Mouse (Mus musculus) G1E (cell line): ENCODE data around the gene Tln1. TPM values are rescaled to one million over a fixed set of nuclear protein-coding genes. Genes with fewer than 3 reads are reported as not detected.
A peak's percentile ranks its signal among the peaks of the same experiment; 100 is the strongest.
"Not testable (repeated sequence)": the region's sequence is repeated elsewhere in the genome, so short reads cannot be mapped to it uniquely, and the experiment has no call there.

Experiments used
- ATAC-seq: 2 replicates; pipeline ENCODE4 v1.8.0; 2016; ENCODE audit warnings: mild to moderate bottlenecking; ENCODE audit not compliant: insufficient number of reproducible peaks, poor library complexity, low FRiP score, severe bottlenecking; ENCODE audit errors: extremely low read depth
- DNase-seq: peaks from one replicate; pipeline ENCODE4 v3.0.0; 2012; ENCODE audit warnings: low spot score
- H3K27me3 ChIP-seq: 2 replicates; pipeline ENCODE4 v1.6.1; 2012; ENCODE audit warnings: mild to moderate bottlenecking, low read length, inconsistent platforms; ENCODE audit not compliant: insufficient read depth
- H3K36me3 ChIP-seq: replicated peaks from 2 replicates; pipeline ENCODE3; 2012; ENCODE audit warnings: mild to moderate bottlenecking, inconsistent platforms
- H3K4me1 ChIP-seq: 2 replicates; pipeline ENCODE4 v1.6.1; 2012; ENCODE audit warnings: low read depth, low read length, inconsistent platforms, mixed read lengths; ENCODE audit not compliant: insufficient read depth
- H3K4me3 ChIP-seq: 2 replicates; pipeline ENCODE4 v1.5.1; 2012; ENCODE audit warnings: low read depth, mild to moderate bottlenecking, inconsistent platforms, low read length, moderate library complexity, mixed read lengths
- H3K9me3 ChIP-seq: replicated peaks from 2 replicates; pipeline ENCODE4 v1.6.1; 2012; ENCODE audit warnings: inconsistent platforms
- CTCF ChIP-seq: IDR thresholded peaks from 2 replicates; pipeline ENCODE4 v1.5.1; 2012; ENCODE audit warnings: low read depth, low read length, inconsistent platforms, mixed read lengths
- GATA1 ChIP-seq: IDR thresholded peaks from 2 replicates; pipeline ENCODE4 v1.6.1; 2012; ENCODE audit warnings: borderline replicate concordance, low read length, inconsistent platforms, mixed read lengths
- GATA2 ChIP-seq: IDR thresholded peaks from 2 replicates; pipeline ENCODE4 v1.6.1; 2012; ENCODE audit warnings: low read depth, low read length, inconsistent platforms, borderline replicate concordance
- POLR2AphosphoS5 ChIP-seq: IDR thresholded peaks from 2 replicates; pipeline ENCODE4 v1.6.1; 2012; ENCODE audit warnings: low read depth, low read length, inconsistent platforms; ENCODE audit not compliant: insufficient replicate concordance
- TAL1 ChIP-seq: conservative IDR thresholded peaks from 2 replicates; pipeline ENCODE4 v1.6.1; 2012; ENCODE audit warnings: low read depth, low read length, inconsistent platforms, mixed read lengths
- polyA plus RNA-seq: library from polyadenylated mRNA; stranded (reverse); fragments of >175 nt; gene quantifications from 2 replicates; pipeline ENCODE4 v1.2.3, GENCODE M21; 2012
- total RNA-seq, 2 experiments: library from RNA; stranded (forward) in 1 of 2; stranded (reverse) in 1 of 2; fragments of 200-1000 nt in 1 of 2; fragments of >200 nt in 1 of 2; fragmentation: Nextera tagmentation in 1 of 2; gene quantifications; 2 replicates each; pipeline ENCODE4 v1.2.3; 2014 to 2017

The Tln1 gene
- total and polyA plus RNA-seq, 3 experiments: 163 to 262 (median 167) TPM

DNA sequence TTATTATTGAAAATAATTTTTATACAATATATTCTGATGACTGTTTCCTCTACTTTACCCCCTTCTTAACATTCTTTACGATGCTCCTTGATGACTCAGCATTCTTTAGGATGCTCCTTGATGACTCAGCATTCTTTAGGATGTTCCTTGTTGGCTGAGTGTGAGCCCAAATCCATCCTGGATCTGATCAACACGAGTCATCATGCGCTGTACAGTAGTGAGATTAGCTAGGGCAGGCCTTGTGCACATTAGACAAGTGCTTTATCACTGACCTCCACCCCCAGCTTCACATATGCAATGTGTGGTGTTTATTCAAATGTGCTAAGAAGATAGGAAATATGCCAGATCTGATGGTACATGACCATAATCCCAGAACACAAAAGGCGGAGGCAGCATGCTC is 35.7 kb upstream of the Tln1 start:
- Histone ChIP-seq H3K9me3 (no peaks in the 10 kb centered on the region), H3K27me3 (no peaks in the 10 kb centered on the region), H3K36me3 (no peaks in the 10 kb centered on the region), H3K4me3 (no peak overlapping the region), H3K4me1 (peaks cover 56% of the 10 kb centered on the region)
- TF ChIP-seq POLR2AphosphoS5 (no peak), TAL1 (peak; percentile 77), CTCF (no peak), GATA1 (no peak), GATA2 (no peak)
- DNase-seq: no peak
- ATAC-seq: peak; percentile 79

DNA sequence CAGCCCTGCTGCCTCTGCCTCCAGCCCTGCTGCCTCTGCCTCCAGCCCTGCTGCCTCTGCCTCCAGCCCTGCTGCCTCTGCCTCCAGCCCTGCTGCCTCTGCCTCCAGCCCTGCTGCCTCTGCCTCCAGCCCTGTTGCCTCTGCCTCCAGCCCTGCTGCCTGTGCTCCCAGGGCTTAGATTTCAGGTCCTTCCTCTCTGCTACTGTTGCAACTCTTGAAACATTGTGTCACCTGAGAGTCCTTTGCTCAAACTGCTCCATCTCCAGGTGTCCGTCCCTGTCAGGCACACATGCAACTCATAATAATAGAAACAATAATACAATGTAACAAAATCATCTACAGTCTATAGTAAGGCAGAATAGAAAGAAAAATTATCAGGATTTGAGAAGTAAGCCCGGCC is 34.1 kb upstream of the Tln1 start:
- DNase-seq, H3K9me3 ChIP-seq, ATAC-seq, H3K27me3 ChIP-seq, H3K36me3 ChIP-seq, H3K4me3 ChIP-seq: not testable (repeated sequence)
- peaks cover 51% of the 10 kb centered on the region for H3K4me1 ChIP-seq

DNA sequence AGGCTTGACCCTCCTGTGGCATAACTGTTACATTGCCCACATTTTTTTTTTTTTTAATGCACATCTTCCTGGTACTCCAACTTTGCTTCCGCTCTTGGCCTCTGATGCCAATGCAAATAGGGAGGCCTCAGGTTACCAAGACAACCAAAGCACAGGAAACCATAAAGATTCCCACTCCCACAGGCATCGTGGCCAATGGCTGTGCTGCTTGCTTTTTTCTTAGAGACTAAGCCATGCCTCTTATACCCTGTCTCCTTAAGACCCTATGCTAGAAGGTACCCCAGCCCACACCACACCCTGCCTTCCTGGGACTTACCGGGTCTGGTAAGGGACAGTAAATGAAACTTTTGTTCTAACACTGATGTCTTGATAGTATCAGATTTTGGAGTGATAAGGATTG is 31.0 kb upstream of the Tln1 start:
- Histone ChIP-seq H3K27me3 (no peaks in the 10 kb centered on the region), H3K4me3 (no peak overlapping the region), H3K4me1 (peaks cover 20% of the 10 kb centered on the region)

DNA sequence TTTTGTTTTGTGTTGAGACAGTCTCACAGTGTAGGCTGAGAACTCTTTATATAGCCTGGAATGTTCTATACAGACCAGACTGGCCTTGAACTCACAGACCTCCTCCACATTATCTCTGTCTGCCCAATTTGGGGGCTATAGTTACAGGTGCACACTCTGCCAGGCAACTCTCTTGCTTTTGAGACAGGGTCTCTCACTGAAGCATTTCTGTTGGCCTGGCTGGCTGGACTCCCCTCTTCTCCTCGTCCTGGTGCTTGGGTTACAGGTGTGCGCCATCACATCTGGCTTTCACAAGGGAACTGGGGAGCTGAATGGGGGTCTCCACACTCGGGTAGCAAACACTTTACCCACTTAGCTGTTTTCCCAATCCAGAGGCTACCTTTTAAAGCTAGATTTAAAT is 29.5 kb upstream of the Tln1 start:
- Histone ChIP-seq H3K36me3 (peaks cover 5% of the 10 kb centered on the region), H3K4me3 (no peak overlapping the region), H3K27me3 (no peaks in the 10 kb centered on the region), H3K4me1 (peaks cover 12% of the 10 kb centered on the region), H3K9me3 (no peaks in the 10 kb centered on the region)
- no peak for TF ChIP-seq GATA2
- no peak for TF ChIP-seq CTCF
- no peak for TF ChIP-seq TAL1
- no peak for TF ChIP-seq GATA1
- no peak for TF ChIP-seq POLR2AphosphoS5
- DNase-seq: no peak
- no peak for ATAC-seq

More for the DNA sequence above, 31.0 kb upstream of the Tln1 start:
- TF ChIP-seq GATA2: no peak
- no peak for TF ChIP-seq GATA1
- TF ChIP-seq POLR2AphosphoS5: no peak
- TF ChIP-seq TAL1: no peak
- no peak for TF ChIP-seq CTCF
- Histone ChIP-seq H3K36me3 (no peaks in the 10 kb centered on the region), H3K9me3 (no peaks in the 10 kb centered on the region)
- DNase-seq (no peak), ATAC-seq (no peak)

DNA sequence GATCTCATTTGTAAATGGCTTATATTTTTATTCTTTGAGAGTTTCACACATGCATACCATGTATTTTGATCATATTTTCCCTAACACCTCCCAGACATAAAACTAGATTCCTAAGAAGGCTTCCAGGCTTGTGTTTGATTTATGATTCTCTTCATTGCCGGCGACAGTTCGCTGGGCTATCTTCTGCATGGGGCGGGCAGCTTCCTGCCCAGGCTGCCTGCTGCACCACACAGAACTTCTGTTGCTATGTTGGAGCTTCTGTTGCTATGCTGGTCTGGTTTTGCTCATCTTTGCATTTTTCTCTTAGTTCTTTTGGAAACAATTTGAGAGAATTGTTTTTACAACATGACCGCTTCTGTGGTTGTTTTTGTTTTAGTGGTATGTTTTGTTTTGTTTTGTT is 29.1 kb upstream of the Tln1 start:
- H3K27me3 ChIP-seq: no peaks in the 10 kb centered on the region
- no peak overlapping the region for H3K4me3 ChIP-seq
- H3K36me3 ChIP-seq: peaks cover 10% of the 10 kb centered on the region
- H3K4me1 ChIP-seq: peaks cover 10% of the 10 kb centered on the region
- no peak for DNase-seq
- no peak for ATAC-seq
- H3K9me3 ChIP-seq: no peaks in the 10 kb centered on the region
- no peak for TF ChIP-seq CTCF
- TF ChIP-seq GATA1: no peak
- no peak for TF ChIP-seq GATA2
- TF ChIP-seq TAL1: no peak
- TF ChIP-seq POLR2AphosphoS5: no peak

DNA sequence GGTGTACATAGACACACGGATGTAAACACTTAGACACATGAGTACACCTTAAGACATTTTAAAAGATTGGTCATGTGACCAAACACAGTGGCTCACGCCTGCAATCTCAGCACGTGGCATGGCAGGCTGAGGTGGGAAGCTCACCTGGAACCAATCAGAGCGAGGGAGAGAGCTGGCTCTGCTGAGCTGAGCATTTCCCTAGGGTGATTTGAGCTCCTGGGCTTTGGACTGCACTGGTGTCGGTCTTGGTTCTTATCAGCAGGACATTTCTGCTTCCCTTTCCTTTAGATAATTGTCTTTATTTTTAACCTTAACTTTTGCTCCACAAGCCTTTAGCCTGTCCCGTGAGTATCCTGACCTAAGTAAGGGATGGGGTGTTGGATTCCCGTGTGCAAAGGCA is 25.2 kb upstream of the Tln1 start:
- no peaks in the 10 kb centered on the region for H3K9me3 ChIP-seq
- peaks cover 22% of the 10 kb centered on the region for H3K4me1 ChIP-seq
- peaks cover 47% of the 10 kb centered on the region for H3K36me3 ChIP-seq
- ATAC-seq (no peak), DNase-seq (no peak)
- no peaks in the 10 kb centered on the region for H3K27me3 ChIP-seq
- TF ChIP-seq GATA1: no peak
- 0 out of 2 replicates have a peak, but pooled peaks have one; percentile 23 for TF ChIP-seq POLR2AphosphoS5
- H3K4me3 ChIP-seq: no peak overlapping the region

DNA sequence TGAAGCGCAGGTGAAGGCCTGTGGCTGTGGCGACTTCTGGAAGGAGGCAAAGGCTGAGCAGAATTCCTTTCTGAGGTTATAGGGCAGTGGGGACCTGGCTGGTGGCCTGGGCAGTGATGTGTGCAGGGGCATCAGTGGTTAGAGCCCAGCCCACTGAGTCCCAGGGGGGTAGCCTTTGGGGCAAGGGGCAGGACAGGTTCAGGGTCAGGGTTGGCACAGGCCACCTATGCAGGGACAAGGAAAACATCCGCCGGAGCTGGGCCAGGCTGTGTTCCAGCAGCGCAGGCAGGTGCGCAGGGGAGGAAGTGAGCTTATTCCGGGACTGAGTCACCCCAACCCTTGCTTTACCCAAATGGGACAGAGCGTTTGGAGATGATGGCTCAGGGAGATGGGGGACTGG is 23.9 kb upstream of the Tln1 start:
- H3K36me3 ChIP-seq: peaks cover 60% of the 10 kb centered on the region
- no peak for DNase-seq
- ATAC-seq: no peak
- no peaks in the 10 kb centered on the region for H3K27me3 ChIP-seq
- no peaks in the 10 kb centered on the region for H3K9me3 ChIP-seq
- peaks cover 34% of the 10 kb centered on the region for H3K4me1 ChIP-seq
- H3K4me3 ChIP-seq: no peak overlapping the region
- TF ChIP-seq CTCF (no peak), GATA1 (no peak), POLR2AphosphoS5 (no peak), GATA2 (no peak), TAL1 (no peak)
